Mouse (Mus musculus) CD4-positive naive resting alpha-beta T cell, adult 76 days (primary cell): ENCODE measurements around the gene Zfp433. TPM values are rescaled to one million over a fixed set of nuclear protein-coding genes. Genes with fewer than 3 reads are reported as not detected.

Source experiments
- total RNA-seq: library from RNA; stranded (reverse); gene quantifications from one replicate; pipeline ENCODE4 v1.2.4, GENCODE M21; 2023

The Zfp433 gene
- total RNA-seq, result 12.0 TPM

GRCm38 (mm10) chr10:81704531-81705301, at the start of gene Zfp433:
Gene Zfp433 (plus strand): TSS chr10:81704825.

GRCm38 (mm10) chr10:81770506-81771403, 66.1 kb downstream of the Zfp433 start, which contains the start of gene Gm3055:
Gene Gm3055 (minus strand): TSS chr10:81771161.

Other genes starting within 250 kb of the Zfp433 start
- gene Nfic, start 249.2 kb upstream of the Zfp433 start, total RNA-seq, result 21.0 TPM
- gene Celf5, start 222.1 kb upstream of the Zfp433 start, total RNA-seq, result not detected
- gene Ncln, start 208.4 kb upstream of the Zfp433 start, total RNA-seq, result 148 TPM
- gene S1pr4, start 204.7 kb upstream of the Zfp433 start, total RNA-seq, result 110 TPM
- 2.1 TPM for gene Gna15, start 180.6 kb upstream of the Zfp433 start, total RNA-seq
- gene Gna11, start 159.6 kb upstream of the Zfp433 start, total RNA-seq, result 15.2 TPM
- gene Aes, start 145.3 kb upstream of the Zfp433 start, total RNA-seq, result 523 TPM
- 4.3 TPM for gene Tle2, start 130.3 kb upstream of the Zfp433 start, total RNA-seq
- gene Tle6, start 103.8 kb upstream of the Zfp433 start, total RNA-seq, result not detected
- 4.0 TPM for gene BC025920, start 98.6 kb upstream of the Zfp433 start, total RNA-seq
- 21.5 TPM for gene Sirt6, start 77.0 kb upstream of the Zfp433 start, total RNA-seq
- gene Ankrd24, start 76.3 kb upstream of the Zfp433 start, total RNA-seq, result 5.2 TPM
- 1.2 TPM for gene Gm10778, start 55.8 kb upstream of the Zfp433 start, total RNA-seq
- 5.5 TPM for gene Gm3055, start 66.3 kb downstream of the Zfp433 start, total RNA-seq
- gene Gm4767, start 107.4 kb downstream of the Zfp433 start, total RNA-seq, result 0.73 TPM
- 2.6 TPM for gene Gm32687, start 159.1 kb downstream of the Zfp433 start, total RNA-seq
- 2.8 TPM for gene Zfp781, start 225.7 kb downstream of the Zfp433 start, total RNA-seq